Mouse (Mus musculus) olfactory bulb, adult 2 months (tissue): ENCODE data around the gene Trak1. TPM values are rescaled to one million over a fixed set of nuclear protein-coding genes. Genes with fewer than 3 reads are reported as not detected.

Source experiments
- H3K27ac ChIP-seq: fragments of 200-500 bp; 2 replicates; pipeline ENCODE4 v1.5.1; 2012; ENCODE audit warnings: low read depth, low read length; ENCODE audit not compliant: insufficient read depth
- H3K4me1 ChIP-seq: fragments of 200-500 bp; 2 replicates; pipeline ENCODE4 v1.6.1; 2012; ENCODE audit warnings: low read length; ENCODE audit not compliant: control insufficient read depth, insufficient read depth
- H3K4me3 ChIP-seq: fragments of 200-500 bp; 2 replicates; pipeline ENCODE4 v1.5.1; 2012; ENCODE audit warnings: mild to moderate bottlenecking, low read depth, low read length, moderate library complexity; ENCODE audit not compliant: insufficient read depth
- CTCF ChIP-seq: fragments of 200-500 bp; IDR thresholded peaks from 2 replicates; pipeline ENCODE4 v1.5.1; 2012; ENCODE audit warnings: low read depth, mild to moderate bottlenecking, low read length, moderate library complexity; ENCODE audit not compliant: insufficient read depth
- POLR2A ChIP-seq: fragments of 200-500 bp; IDR thresholded peaks from 2 replicates; pipeline ENCODE4 v1.6.1; 2012; ENCODE audit warnings: mild to moderate bottlenecking, low read depth, low read length, moderate library complexity; ENCODE audit not compliant: insufficient read depth
- WGBS: fragments of 180-500 bp; shearing (Covaris S2); methylation state at CpG from one replicate; pipeline ENCODE4 v1.1.7; 2018; 5-methylcytosine and 5-hydroxymethylcytosine counted together
- polyA plus RNA-seq: library from polyadenylated mRNA; stranded (reverse); fragments of >200 nt; gene quantifications from 2 replicates; pipeline ENCODE4 v1.2.4, GENCODE M21; 2012; ENCODE audit warnings: low replicate concordance; ENCODE audit not compliant: missing spikeins, insufficient read depth, insufficient read length

Gene Trak1
- polyA plus RNA-seq, 1 experiment = not detected

GRCm38 (mm10) chr9:121350601-121351000 lies 53.3 kb downstream of the Trak1 start:
- peaks cover 48% of the 10 kb centered on the region for H3K4me1 ChIP-seq
- TF ChIP-seq POLR2A (no peak), CTCF (no peak)
- H3K4me3 ChIP-seq = no peak overlapping the region
- 0 out of 2 replicates have a peak overlapping the region, but pooled peaks have one; percentile 59 for H3K27ac ChIP-seq
- 14% methylated on average over 3 of the region's 3 CpGs for WGBS

DNA sequence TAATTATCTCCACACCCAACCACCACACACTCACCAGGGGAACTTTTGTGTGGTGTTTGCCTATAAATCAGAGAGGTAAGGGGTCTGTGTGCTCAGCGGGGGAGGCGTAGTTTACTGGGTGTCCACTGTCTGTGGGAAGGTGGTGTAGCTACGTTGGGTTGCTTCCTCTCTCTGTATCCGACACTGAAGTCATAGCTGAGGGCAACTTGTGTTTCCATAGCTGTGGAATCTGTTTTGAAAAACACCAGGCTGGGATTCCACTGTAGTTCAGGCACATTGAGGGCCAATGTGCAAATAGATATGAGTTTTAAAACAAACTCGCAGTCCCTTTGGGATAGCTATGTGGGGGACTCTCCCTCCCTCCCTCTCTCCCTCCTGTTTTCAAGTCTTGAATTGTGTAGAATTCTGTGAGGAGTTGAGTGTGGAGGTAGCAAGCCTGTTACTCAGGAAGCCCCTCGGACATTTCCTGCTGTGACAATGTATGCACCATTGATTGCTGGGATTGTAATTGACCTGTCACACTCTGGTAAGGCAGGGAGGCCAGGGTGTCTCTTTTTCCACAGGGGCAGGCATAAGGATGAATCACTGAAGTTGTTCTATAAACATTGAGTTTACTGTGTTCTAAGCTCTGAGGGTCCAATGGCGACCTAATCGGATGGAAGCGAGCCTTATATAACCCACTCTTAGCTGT lies 54.2 kb downstream of the Trak1 start:
- Histone ChIP-seq H3K27ac (no peak overlapping the region), H3K4me1 (peaks cover 53% of the 10 kb centered on the region), H3K4me3 (no peak overlapping the region)
- WGBS = 47% methylated on average over 9 of the region's 9 CpGs
- TF ChIP-seq POLR2A (no peak), CTCF (no peak)

- peak; percentile 44; the same call in 1 of the 2 replicates for TF ChIP-seq CTCF
- TF ChIP-seq POLR2A = no peak
- 24% methylated on average over 11 of the region's 11 CpGs for WGBS
- Histone ChIP-seq H3K27ac (no peak overlapping the region), H3K4me3 (no peak overlapping the region), H3K4me1 (peaks cover 56% of the 10 kb centered on the region)
These were observed 54.9 kb downstream of the Trak1 start for GRCm38 (mm10) chr9:121352131-121352606.

- 63% methylated on average over 9 of the region's 9 CpGs for WGBS
- Histone ChIP-seq H3K27ac (no peak overlapping the region), H3K4me3 (no peak overlapping the region), H3K4me1 (peaks cover 61% of the 10 kb centered on the region)
- TF ChIP-seq POLR2A = no peak
- TF ChIP-seq CTCF = no peak
These were observed 55.4 kb downstream of the Trak1 start for GRCm38 (mm10) chr9:121352726-121353125.

- WGBS = 52% methylated on average over 4 of the region's 4 CpGs
- peak overlapping the region; percentile 99 for H3K27ac ChIP-seq
- no peak overlapping the region for H3K4me3 ChIP-seq
- peaks cover 66% of the 10 kb centered on the region for H3K4me1 ChIP-seq
- TF ChIP-seq POLR2A = no peak
- TF ChIP-seq CTCF = no peak
These were observed 57.6 kb downstream of the Trak1 start for GRCm38 (mm10) chr9:121354792-121355390.

DNA sequence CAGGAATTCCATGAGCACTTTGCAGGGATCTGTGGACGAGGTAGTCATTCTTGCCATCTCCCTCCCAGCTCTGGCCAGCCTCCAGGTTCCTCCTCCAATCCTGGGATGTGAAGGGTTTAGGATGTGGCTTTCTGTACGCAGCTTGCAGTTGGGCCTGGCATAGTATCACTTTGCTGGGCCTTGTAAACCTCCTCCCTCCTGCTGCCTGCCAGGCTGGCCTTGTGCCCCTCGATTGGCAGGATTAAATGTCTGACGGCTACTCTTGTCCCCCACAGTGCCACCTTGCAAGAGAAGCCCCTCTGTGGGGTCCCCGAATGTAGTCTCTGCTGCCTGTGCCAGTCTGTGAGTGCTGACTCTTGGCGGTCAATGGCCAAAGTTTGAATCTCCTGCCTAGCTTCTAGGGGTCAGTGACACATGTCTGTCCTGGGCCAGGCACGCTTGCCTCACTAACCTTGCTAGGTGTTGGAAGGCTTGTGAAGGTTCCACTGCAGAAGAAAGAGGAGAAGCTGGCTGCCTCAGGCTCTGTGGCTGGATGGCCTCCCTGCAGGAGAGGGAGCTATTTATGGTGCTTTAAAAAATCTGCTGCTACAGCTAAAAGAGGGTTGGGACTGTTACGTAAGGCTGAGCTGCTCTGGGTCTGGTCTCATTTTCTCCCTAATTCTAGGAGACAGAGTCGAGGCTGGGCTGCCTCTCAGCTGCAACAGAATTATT lies 58.3 kb downstream of the Trak1 start:
- TF ChIP-seq POLR2A (no peak), CTCF (no peak; the same call in 1 of the 2 replicates)
- Histone ChIP-seq H3K4me1 (peaks cover 69% of the 10 kb centered on the region), H3K4me3 (peak overlapping the region; percentile 5), H3K27ac (peak overlapping the region; percentile 99)
- 15% methylated on average over 9 of the region's 9 CpGs for WGBS

GRCm38 (mm10) chr9:121357102-121357501 lies 59.8 kb downstream of the Trak1 start:
- Histone ChIP-seq H3K4me3 (no peak overlapping the region), H3K4me1 (peaks cover 68% of the 10 kb centered on the region), H3K27ac (no peak overlapping the region)
- TF ChIP-seq CTCF = no peak
- TF ChIP-seq POLR2A = no peak
- 79% methylated on average over 5 of the region's 5 CpGs for WGBS

- TF ChIP-seq POLR2A (no peak), CTCF (no peak)
- Histone ChIP-seq H3K27ac (no peak overlapping the region), H3K4me1 (peaks cover 62% of the 10 kb centered on the region), H3K4me3 (no peak overlapping the region)
- WGBS = 89% methylated on average over 16 of the region's 16 CpGs
These were observed 60.4 kb downstream of the Trak1 start for GRCm38 (mm10) chr9:121357582-121358275.
